Mouse (Mus musculus): Measurements from ENCODE around the gene Rsrp1. TPM values are rescaled to one million over a fixed set of nuclear protein-coding genes. Genes with fewer than 3 reads are reported as not detected.

Rsrp1 gene
- polyA plus RNA-seq (2011; ENCODE audit: insufficient read depth, insufficient read length, low replicate concordance, missing spikeins), result 590 and 975 TPM in 2 replicates

DNA sequence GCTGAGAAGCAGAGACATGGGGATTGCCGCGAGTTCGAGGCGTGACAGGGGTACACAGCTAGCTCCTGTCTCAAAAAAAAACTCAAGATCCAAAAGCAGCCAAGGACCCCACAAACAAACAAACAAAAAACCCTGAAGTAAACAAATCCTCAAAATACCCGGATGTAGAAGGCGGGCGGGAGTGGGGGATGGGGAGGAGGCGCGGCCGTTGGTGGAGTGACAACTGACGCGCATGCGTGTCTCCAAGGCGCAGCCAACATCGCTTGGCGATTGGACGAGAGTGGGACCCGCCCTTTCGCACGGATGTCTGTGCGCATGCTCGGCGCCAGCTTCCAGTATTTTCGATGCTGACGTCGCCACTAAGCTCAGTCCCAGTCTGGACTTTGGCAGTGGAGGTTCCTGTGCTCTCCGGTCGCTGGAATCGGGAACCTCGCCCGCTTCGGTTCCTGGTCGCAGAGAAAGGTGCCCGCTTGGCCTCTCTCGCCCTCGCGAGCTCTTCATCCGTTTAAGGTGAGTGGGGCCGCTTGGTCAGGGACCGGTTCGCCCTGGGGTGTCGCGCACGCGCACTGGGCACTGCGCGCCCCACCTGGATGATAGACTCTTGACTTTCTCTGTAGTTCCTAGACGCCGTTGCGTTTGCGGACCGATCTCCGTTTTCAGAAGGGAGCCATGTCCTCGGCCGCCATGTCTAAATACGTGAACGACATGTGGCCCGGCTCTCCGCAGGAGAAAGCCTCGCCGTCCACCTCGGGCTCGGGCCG, at the start of gene Rsrp1:
Gene Rsrp1, plus strand, starts transcription at position 335 of the 761 bp plus-strand sequence.
- TF ChIP-seq POLR2A (IDR thresholded peaks at IDR 0.05; ENCODE audit: borderline replicate concordance, control insufficient read depth, low read depth, low read length) (peak; percentile 100), CTCF (IDR thresholded peaks at IDR 0.05; ENCODE audit: control insufficient read depth, insufficient read depth, low read length) (no peak; the same call in 1 of the 2 replicates)
- peak within 1 kb of the TSS; percentile 97 for H3K4me3 ChIP-seq (replicated peaks; ENCODE audit: control insufficient read depth, low read depth, low read length)
- under 1% methylated on average over 64 of the region's 64 CpGs for WGBS
- peaks cover 4% of the 10 kb centered on the region for H3K4me1 ChIP-seq (ENCODE audit: control insufficient read depth, insufficient read depth, low read length)
- peak within 1 kb of the TSS; percentile 97 for H3K27ac ChIP-seq (ENCODE audit: control insufficient read depth, insufficient read depth, low read depth, low read length, poor library complexity)

- H3K4me3 ChIP-seq (replicated peaks; ENCODE audit: control insufficient read depth, low read depth, low read length), result no peak overlapping the region
- no peak overlapping the region for H3K27ac ChIP-seq (ENCODE audit: control insufficient read depth, insufficient read depth, low read depth, low read length, poor library complexity)
- TF ChIP-seq CTCF (IDR thresholded peaks at IDR 0.05; ENCODE audit: control insufficient read depth, insufficient read depth, low read length), result no peak
- TF ChIP-seq POLR2A (IDR thresholded peaks at IDR 0.05; ENCODE audit: borderline replicate concordance, control insufficient read depth, low read depth, low read length), result no peak
- WGBS, result 87% methylated on average over 9 of the region's 9 CpGs
- no peaks in the 10 kb centered on the region for H3K4me1 ChIP-seq (ENCODE audit: control insufficient read depth, insufficient read depth, low read length)
Measured at GRCm38 (mm10) chr4:134876171-134876570, 47.2 kb upstream of the Rsrp1 start.

GRCm38 (mm10) chr4:134879410-134879981, 43.9 kb upstream of the Rsrp1 start:
- Histone ChIP-seq H3K4me1 (ENCODE audit: control insufficient read depth, insufficient read depth, low read length) (no peaks in the 10 kb centered on the region), H3K4me3 (replicated peaks; ENCODE audit: control insufficient read depth, low read depth, low read length) (no peak overlapping the region), H3K27ac (ENCODE audit: control insufficient read depth, insufficient read depth, low read depth, low read length, poor library complexity) (no peak overlapping the region)
- 11% methylated on average over 17 of the region's 17 CpGs for WGBS
- TF ChIP-seq POLR2A (IDR thresholded peaks at IDR 0.05; ENCODE audit: borderline replicate concordance, control insufficient read depth, low read depth, low read length), result no peak
- TF ChIP-seq CTCF (IDR thresholded peaks at IDR 0.05; ENCODE audit: control insufficient read depth, insufficient read depth, low read length), result peak; percentile 80

GRCm38 (mm10) chr4:134880041-134880440, 43.4 kb upstream of the Rsrp1 start:
- Histone ChIP-seq H3K4me1 (ENCODE audit: control insufficient read depth, insufficient read depth, low read length) (no peaks in the 10 kb centered on the region), H3K27ac (ENCODE audit: control insufficient read depth, insufficient read depth, low read depth, low read length, poor library complexity) (no peak overlapping the region), H3K4me3 (replicated peaks; ENCODE audit: control insufficient read depth, low read depth, low read length) (no peak overlapping the region)
- TF ChIP-seq CTCF (IDR thresholded peaks at IDR 0.05; ENCODE audit: control insufficient read depth, insufficient read depth, low read length) (peak; percentile 58), POLR2A (IDR thresholded peaks at IDR 0.05; ENCODE audit: borderline replicate concordance, control insufficient read depth, low read depth, low read length) (no peak)
- 51% methylated on average over 6 of the region's 6 CpGs for WGBS

GRCm38 (mm10) chr4:134883266-134883665, 40.1 kb upstream of the Rsrp1 start:
- no peak overlapping the region for H3K27ac ChIP-seq (ENCODE audit: control insufficient read depth, insufficient read depth, low read depth, low read length, poor library complexity)
- WGBS, result 42% methylated on average over 7 of the region's 7 CpGs

DNA sequence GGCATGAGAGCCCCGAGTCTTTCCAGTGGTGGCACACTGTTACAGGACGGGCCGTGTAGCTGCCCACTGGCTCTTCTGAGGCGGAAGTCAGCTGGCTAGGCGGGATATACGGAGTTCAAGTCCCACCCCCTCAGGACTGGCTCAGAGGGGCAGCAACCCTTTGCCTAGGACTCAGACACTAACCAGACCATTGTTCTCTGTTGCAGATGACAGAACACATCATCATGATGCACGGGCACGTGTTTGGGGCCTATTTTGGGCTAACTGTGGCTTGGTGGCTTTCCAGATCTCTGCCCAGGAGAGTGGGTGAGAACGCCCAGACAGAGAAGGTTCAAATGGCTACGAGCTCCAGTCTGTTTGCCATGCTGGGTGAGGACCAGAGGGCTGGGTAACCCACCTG, 39.6 kb upstream of the Rsrp1 start:
- Histone ChIP-seq H3K4me1 (ENCODE audit: control insufficient read depth, insufficient read depth, low read length) (no peaks in the 10 kb centered on the region), H3K4me3 (replicated peaks; ENCODE audit: control insufficient read depth, low read depth, low read length) (no peak overlapping the region), H3K27ac (ENCODE audit: control insufficient read depth, insufficient read depth, low read depth, low read length, poor library complexity) (no peak overlapping the region)
- TF ChIP-seq CTCF (IDR thresholded peaks at IDR 0.05; ENCODE audit: control insufficient read depth, insufficient read depth, low read length) (no peak), POLR2A (IDR thresholded peaks at IDR 0.05; ENCODE audit: borderline replicate concordance, control insufficient read depth, low read depth, low read length) (no peak)
- 68% methylated on average over 10 of the region's 10 CpGs for WGBS

More at GRCm38 (mm10) chr4:134883266-134883665, 40.1 kb upstream of the Rsrp1 start:
- no peaks in the 10 kb centered on the region for H3K4me1 ChIP-seq (ENCODE audit: control insufficient read depth, insufficient read depth, low read length)
- peak; percentile 69 for TF ChIP-seq CTCF (IDR thresholded peaks at IDR 0.05; ENCODE audit: control insufficient read depth, insufficient read depth, low read length)
- TF ChIP-seq POLR2A (IDR thresholded peaks at IDR 0.05; ENCODE audit: borderline replicate concordance, control insufficient read depth, low read depth, low read length), result no peak
- no peak overlapping the region for H3K4me3 ChIP-seq (replicated peaks; ENCODE audit: control insufficient read depth, low read depth, low read length)

DNA sequence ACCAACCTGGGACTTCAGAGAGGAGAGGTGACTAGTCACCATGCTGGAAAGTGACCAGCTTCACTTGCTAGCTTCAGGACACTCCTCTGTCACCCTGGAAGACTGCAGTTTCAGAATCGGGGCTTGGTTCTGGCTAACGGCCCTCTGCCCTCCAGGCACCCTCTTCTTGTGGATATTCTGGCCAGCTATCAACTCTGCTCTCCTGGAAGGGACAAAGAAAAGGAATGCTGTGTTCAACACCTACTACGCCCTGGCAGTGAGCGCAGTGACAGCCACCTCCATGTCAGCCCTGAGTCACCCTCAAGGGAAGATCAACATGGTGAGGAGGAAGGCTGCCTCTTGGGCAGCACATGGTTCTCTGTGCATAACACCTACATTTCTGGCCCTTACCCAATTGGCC, 39.0 kb upstream of the Rsrp1 start:
- WGBS, result 95% methylated on average over 4 of the region's 4 CpGs

DNA sequence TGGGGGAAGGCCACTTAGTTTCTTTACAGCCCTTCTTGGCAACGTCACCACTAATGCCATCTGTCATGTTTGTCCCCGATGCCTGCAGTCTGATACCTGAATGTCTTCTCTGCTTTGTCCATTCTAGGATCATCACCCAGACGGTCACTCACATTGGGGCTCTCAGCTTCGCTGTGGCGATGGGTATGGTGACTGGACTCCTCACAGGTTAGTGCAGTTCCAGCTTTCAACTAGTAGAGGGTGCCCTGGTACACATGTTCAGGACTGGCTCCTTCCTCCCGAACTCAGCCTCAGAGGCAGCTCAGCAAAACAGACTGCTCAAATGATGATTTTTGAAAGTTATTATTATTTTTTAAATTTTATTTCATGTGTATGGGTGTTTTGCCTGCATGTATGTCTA, 31.3 kb upstream of the Rsrp1 start:
- Histone ChIP-seq H3K4me1 (ENCODE audit: control insufficient read depth, insufficient read depth, low read length) (no peaks in the 10 kb centered on the region), H3K27ac (ENCODE audit: control insufficient read depth, insufficient read depth, low read depth, low read length, poor library complexity) (no peak overlapping the region), H3K4me3 (replicated peaks; ENCODE audit: control insufficient read depth, low read depth, low read length) (no peak overlapping the region)
- TF ChIP-seq CTCF (IDR thresholded peaks at IDR 0.05; ENCODE audit: control insufficient read depth, insufficient read depth, low read length) (no peak), POLR2A (IDR thresholded peaks at IDR 0.05; ENCODE audit: borderline replicate concordance, control insufficient read depth, low read depth, low read length) (no peak)
- WGBS, result 61% methylated on average over 6 of the region's 6 CpGs

More for the DNA sequence above, 39.0 kb upstream of the Rsrp1 start:
- no peak overlapping the region for H3K4me3 ChIP-seq (replicated peaks; ENCODE audit: control insufficient read depth, low read depth, low read length)
- TF ChIP-seq CTCF (IDR thresholded peaks at IDR 0.05; ENCODE audit: control insufficient read depth, insufficient read depth, low read length), result no peak
- TF ChIP-seq POLR2A (IDR thresholded peaks at IDR 0.05; ENCODE audit: borderline replicate concordance, control insufficient read depth, low read depth, low read length), result no peak
- H3K4me1 ChIP-seq (ENCODE audit: control insufficient read depth, insufficient read depth, low read length), result no peaks in the 10 kb centered on the region
- H3K27ac ChIP-seq (ENCODE audit: control insufficient read depth, insufficient read depth, low read depth, low read length, poor library complexity), result no peak overlapping the region
